Mouse (Mus musculus) T-cell, adult 2 months (primary cell): ENCODE data around the gene Hmcn2.

ENCODE experiments used
- DNase-seq: peaks from one replicate; pipeline ENCODE4 v3.0.0; 2022; ENCODE audit warnings: low spot score

Gene Hmcn2

GRCm38 (mm10) chr2:31458989-31459936 lies 145.0 kb downstream of the Hmcn2 start:
- peak; percentile 16 for DNase-seq

- peak; percentile 74 for DNase-seq
Observed at GRCm38 (mm10) chr2:31460025-31460571, 145.9 kb downstream of the Hmcn2 start.

- no peak for DNase-seq
Observed at GRCm38 (mm10) chr2:31460920-31461319, 146.7 kb downstream of the Hmcn2 start.

DNA sequence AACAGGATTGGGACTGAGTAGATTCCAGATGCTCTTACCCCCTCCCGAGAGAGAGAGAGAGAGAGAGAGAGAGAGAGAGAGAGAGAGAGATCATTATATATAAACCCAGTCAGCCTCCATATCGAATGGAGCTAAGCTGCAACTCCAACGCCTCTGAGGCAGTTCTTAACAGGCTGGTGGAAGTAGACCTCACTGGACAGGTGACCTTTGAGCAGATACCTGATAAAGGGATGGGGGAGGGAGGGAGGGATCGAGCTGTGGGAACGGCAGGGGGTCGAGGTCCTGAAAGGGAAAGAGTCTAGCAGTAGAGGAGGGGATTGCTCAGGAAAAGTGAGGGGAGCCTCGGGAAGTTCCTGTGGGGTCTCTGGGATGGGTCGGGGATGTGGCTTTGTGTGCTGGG lies 147.8 kb downstream of the Hmcn2 start:
- no peak for DNase-seq

- DNase-seq = no peak
Observed at GRCm38 (mm10) chr2:31463253-31463652, 149.0 kb downstream of the Hmcn2 start.

DNA sequence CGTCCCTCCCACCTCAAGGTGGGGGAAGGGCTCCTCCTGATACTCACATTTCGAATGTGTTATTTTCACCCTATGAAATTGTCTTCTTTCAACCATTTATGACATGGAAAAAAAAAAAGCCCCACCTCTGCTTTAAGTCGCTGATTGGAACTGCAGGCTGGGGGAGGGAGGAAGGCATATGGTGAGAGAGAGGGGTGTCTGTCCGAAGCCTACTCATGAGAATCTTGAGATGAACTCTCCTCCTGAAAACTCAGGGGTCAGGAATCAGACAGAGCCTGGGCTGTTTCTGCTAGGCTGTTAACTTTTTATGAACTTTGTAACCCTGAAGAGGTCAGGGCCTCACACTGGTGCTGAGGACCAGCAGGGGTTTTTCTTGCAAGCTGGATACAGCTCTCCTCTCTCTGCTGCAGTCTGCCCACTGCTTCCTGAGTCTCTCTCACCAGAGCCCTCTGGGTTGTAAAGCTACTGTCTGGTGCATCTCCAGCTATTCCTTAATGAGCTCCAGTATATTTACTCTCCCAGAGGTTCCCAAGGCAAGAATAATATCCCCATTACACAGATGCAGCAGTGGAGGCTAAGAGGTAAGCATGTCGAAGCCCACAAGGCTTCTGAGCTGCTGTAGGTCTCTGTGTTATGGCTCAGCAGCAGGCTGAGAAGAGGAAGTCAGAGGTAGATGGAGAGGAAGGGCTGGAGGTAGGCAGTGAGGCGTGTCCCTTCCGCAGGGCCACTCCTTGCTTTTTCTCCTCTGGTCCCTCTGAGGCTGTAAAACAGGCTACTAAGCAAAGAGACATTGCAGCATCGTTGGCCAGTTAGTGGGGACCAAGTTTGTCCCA lies 149.7 kb downstream of the Hmcn2 start:
- DNase-seq = no peak

GRCm38 (mm10) chr2:31464529-31464910 lies 150.3 kb downstream of the Hmcn2 start:
- no peak for DNase-seq

GRCm38 (mm10) chr2:31467457-31467856 lies 153.2 kb downstream of the Hmcn2 start:
- no peak for DNase-seq

- DNase-seq = no peak
Observed at GRCm38 (mm10) chr2:31468857-31469256, 154.6 kb downstream of the Hmcn2 start.

- no peak for DNase-seq
Observed at GRCm38 (mm10) chr2:31469480-31469879, 155.3 kb downstream of the Hmcn2 start.

- peak; percentile 91 for DNase-seq
Observed at GRCm38 (mm10) chr2:31469931-31470682, 155.9 kb downstream of the Hmcn2 start, which contains the start of gene Ass1. TSS of gene Ass1 (plus strand) at chr2:31470207.

- peak; percentile 63 for DNase-seq
Observed at GRCm38 (mm10) chr2:31470683-31471385, 156.6 kb downstream of the Hmcn2 start.

DNA sequence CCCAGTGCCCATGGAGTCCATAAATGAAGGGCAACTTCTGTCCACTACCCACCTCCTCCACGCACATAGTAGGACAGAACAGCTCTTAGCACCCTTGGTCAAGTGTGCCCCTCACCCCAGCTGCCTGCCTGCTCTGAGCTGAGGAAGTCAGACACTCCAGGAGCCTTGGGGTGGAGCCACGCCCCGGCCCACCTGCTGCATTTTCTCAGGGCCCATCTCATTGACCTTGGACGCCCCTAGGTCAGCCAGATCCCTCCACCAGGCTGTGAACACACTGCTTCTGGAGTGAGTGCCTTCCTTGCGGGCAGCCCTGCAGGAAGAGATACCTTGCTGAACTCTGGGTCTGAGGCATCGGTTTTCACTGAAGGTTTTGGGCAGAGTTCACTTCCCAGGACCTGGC lies 157.4 kb downstream of the Hmcn2 start:
- no peak for DNase-seq

DNA sequence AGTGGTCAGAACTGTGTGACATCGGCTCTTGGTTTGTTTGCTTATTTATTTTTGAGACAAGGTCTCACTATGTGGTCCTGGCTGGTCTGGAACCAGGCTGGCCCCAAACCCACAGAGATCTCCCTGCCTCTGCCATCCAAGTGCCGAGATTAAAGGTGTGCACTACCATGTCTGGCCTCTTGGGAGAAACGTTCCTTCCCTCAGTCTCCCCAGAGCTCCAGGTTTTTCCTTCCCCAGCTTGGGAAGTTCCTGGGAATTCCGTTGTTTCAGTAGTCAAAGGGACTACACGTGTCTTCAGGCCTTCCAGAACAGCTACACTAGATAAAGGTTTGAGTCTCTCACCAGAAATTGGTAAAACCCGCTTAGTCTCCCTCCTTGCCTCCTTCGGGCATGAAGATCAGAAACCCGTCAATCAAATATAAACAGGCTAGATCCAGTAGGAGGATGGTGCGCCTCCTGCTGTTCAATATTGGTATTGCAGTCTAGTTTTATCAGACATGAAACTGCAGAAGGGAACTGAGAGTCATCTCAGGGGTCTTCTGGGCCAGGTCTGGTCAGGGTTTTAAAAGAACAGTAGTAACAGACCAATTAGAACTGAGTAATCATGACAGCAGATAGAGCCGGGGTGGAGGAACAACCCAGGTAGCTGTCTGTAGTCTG lies 158.3 kb downstream of the Hmcn2 start:
- DNase-seq = peak; percentile 76

- peak; percentile 35 for DNase-seq
Observed at GRCm38 (mm10) chr2:31473941-31474340, 159.7 kb downstream of the Hmcn2 start.

- DNase-seq = no peak
Observed at GRCm38 (mm10) chr2:31474686-31475085, 160.5 kb downstream of the Hmcn2 start.

DNA sequence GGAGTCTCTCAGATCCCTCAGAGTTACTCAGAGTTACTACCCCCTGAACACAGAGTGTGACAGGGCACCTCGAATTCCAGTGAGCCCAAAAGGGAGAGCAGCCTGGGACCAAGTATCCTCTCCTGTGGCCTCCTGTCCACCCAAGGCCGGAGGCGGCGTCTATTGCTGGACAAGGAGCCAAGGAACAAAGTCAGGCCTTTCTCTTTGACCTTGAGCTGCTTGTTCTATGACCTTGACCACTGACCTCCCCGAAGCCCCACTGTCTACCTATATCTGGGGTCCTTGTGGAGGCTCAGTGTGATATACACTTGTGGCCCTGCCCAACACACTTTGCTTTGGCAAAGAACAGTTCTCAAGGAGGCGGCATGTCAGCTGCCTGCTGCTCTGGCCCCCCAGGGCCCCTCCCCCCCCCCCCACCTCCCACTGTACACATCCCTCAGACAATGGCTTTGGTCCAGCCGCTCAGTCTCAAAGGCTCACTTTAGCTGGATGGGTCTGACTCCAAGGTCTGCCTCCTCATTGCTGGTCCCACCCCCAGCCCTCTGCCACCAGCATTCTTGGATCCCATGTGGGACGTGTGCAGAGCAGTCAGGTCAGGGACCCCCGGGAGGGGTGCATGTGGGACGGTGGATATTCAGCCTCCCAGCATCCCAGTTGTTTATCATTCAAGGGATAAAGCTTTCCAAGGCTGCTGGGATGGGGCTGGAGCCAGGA lies 162.0 kb downstream of the Hmcn2 start:
- DNase-seq = no peak

- no peak for DNase-seq
Observed at GRCm38 (mm10) chr2:31477234-31478161, 163.3 kb downstream of the Hmcn2 start.
